Mouse (Mus musculus): Measurements from ENCODE around the gene Dennd4a.

DNA sequence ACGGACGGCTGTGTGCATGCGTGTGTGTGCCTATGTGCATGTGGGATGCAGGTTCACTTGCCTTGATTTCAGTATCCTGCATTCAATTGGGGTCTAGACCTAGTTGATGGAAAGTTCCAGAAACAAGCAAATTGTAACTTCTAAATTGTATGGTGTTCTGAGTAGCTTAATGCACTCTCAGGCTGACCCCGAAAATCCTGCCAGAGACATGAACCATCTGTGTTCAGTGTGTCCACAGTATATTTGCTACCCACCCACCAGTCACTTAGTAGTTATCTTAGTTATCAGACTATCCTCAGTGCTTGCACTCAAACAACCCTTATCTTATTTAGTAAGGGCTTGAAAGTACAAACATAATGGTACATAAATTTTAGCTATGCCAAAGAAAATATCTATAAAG lies 130.5 kb downstream of the Dennd4a start:
- TF ChIP-seq ZNF384 (IDR thresholded peaks at IDR 0.05; ENCODE audit: low read depth, low read length) (no peak), POLR2A (IDR thresholded peaks at IDR 0.05; ENCODE audit: low read depth, low read length) (no peak), USF2 (conservative IDR thresholded peaks at IDR 0.05; ENCODE audit: low read depth, low read length) (no peak), CTCF (conservative IDR thresholded peaks at IDR 0.05 in 1 of 2, IDR thresholded peaks at IDR 0.05 in 1 of 2; ENCODE audit: low read depth in 2 of 2, low read length in 2 of 2) (no peak), ZC3H11A (IDR thresholded peaks at IDR 0.05; ENCODE audit: low read depth, low read length) (no peak), HCFC1 (IDR thresholded peaks at IDR 0.05; ENCODE audit: low read depth, low read length) (no peak), E2F4 (IDR thresholded peaks at IDR 0.05; ENCODE audit: insufficient replicate concordance, low read depth, low read length) (no peak), CHD2 (IDR thresholded peaks at IDR 0.05; ENCODE audit: low read length) (no peak), EP300 (IDR thresholded peaks at IDR 0.05; ENCODE audit: low read length) (no peak), RCOR1 (conservative IDR thresholded peaks at IDR 0.05; ENCODE audit: low read depth, low read length) (no peak), SMC3 (IDR thresholded peaks at IDR 0.05; ENCODE audit: low read depth, low read length) (no peak), USF1 (IDR thresholded peaks at IDR 0.05; ENCODE audit: low read depth, low read length) (no peak), NELFE (IDR thresholded peaks at IDR 0.05; ENCODE audit: low read depth, low read length) (no peak), GABPA (IDR thresholded peaks at IDR 0.05; ENCODE audit: insufficient replicate concordance, low read depth, low read length) (no peak)

All from CH12.LX (cell line).